Mouse (Mus musculus) small intestine, adult 2 months (tissue): ENCODE results near the gene Tsfm.

Source experiments
- CTCF ChIP-seq: fragments of 200-500 bp; IDR thresholded peaks from 2 replicates; pipeline ENCODE4 v1.5.1; 2012; ENCODE audit warnings: low read depth, mild to moderate bottlenecking, control low read depth, inconsistent platforms, low read length, moderate library complexity, mixed read lengths; ENCODE audit not compliant: insufficient replicate concordance, insufficient read length; ENCODE audit errors: extremely low read depth
- POLR2A ChIP-seq: fragments of 200-500 bp; IDR thresholded peaks from 2 replicates; pipeline ENCODE4 v1.6.1; 2012; ENCODE audit warnings: low read depth, mild to moderate bottlenecking, control low read depth, inconsistent platforms, low read length, moderate library complexity

- no peak for TF ChIP-seq CTCF
- no peak for TF ChIP-seq POLR2A
These were observed 11.2 kb upstream of the Tsfm start for GRCm38 (mm10) chr10:127041774-127042338.
